Mouse (Mus musculus) cerebellum, adult 2 months (tissue): ENCODE results near the gene Calml4.

ENCODE experiments used
- CTCF ChIP-seq: fragments of 200-500 bp; IDR thresholded peaks from 2 replicates; pipeline ENCODE4 v1.5.1; 2011; ENCODE audit warnings: low read depth, mild to moderate bottlenecking, control low read depth, low read length, moderate library complexity, borderline replicate concordance; ENCODE audit not compliant: insufficient read depth
- POLR2A ChIP-seq: fragments of 200-500 bp; IDR thresholded peaks from 2 replicates; pipeline ENCODE4 v1.6.1; 2011; ENCODE audit warnings: low read length, control low read depth, borderline replicate concordance; ENCODE audit not compliant: insufficient read depth

DNA sequence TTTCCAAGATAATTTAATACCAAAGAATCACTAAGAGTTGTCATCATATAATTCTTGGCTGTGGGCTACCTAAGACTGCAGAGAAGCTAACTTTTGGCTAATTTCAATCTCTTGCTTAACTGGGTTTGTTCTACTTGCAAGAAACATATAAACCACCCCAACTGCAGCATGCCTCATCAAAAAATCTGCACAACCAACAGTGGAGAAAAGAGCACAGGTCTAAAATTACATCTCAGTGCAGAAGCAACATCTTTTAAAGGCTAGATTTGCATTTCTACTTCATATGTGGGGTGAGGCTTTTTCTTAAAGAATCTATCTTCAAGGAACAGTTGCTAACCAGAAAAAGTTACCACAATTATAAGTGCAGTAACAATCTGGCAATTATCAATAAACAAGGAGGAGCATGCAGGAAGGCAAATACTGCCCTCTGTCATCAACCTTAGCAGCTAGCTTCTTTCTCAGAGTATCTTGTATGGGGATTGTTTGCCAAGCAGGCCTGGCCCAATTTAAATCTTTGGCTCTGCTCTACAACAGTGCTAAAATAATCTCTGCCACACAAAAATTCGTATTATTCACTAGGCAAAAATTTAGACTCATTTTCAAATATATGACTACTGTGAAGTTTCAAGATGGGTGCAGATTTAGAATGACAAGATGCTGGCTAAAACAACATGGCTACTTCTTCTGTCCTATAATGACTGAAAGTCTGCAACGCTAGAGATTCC, 67.2 kb downstream of the Calml4 start:
- TF ChIP-seq CTCF (no peak), POLR2A (no peak)
